Mouse (Mus musculus): ENCODE measurements around the gene Rapgefl1.

GRCm38 (mm10) chr11:98792081-98792480 is 44.5 kb upstream of the Rapgefl1 start:
- no peak for TF ChIP-seq POLR2A (IDR thresholded peaks at IDR 0.05; ENCODE audit: insufficient read length, low read depth)
- no peak for TF ChIP-seq E2F4 (IDR thresholded peaks at IDR 0.05; ENCODE audit: insufficient read depth)
- TF ChIP-seq USF1 (IDR thresholded peaks at IDR 0.05; ENCODE audit: low read depth): no peak
- no peak for TF ChIP-seq CEBPB (IDR thresholded peaks at IDR 0.05; ENCODE audit: insufficient read depth, poor library complexity, severe bottlenecking)
- no peak for TF ChIP-seq MYOG (IDR thresholded peaks at IDR 0.05; ENCODE audit: control insufficient read depth in 1 of 3, insufficient read depth in 1 of 3, insufficient read length in 2 of 3, low read depth in 2 of 3)
- no peak for TF ChIP-seq MAX (IDR thresholded peaks at IDR 0.05; ENCODE audit: low read depth)
- no peak for TF ChIP-seq SRF (IDR thresholded peaks at IDR 0.05; ENCODE audit: control insufficient read depth, insufficient read length, low read depth)
- TF ChIP-seq TCF12 (IDR thresholded peaks at IDR 0.05; ENCODE audit: insufficient read depth, poor library complexity, severe bottlenecking): no peak
- no peak for TF ChIP-seq REST (IDR thresholded peaks at IDR 0.05; ENCODE audit: insufficient read depth, insufficient read length)
- TF ChIP-seq MYOD1 (IDR thresholded peaks at IDR 0.05; ENCODE audit: control insufficient read depth in 1 of 3, insufficient read length in 2 of 3, low read depth in 2 of 3): no peak
- no peak for TF ChIP-seq POLR2AphosphoS2 (IDR thresholded peaks at IDR 0.05; ENCODE audit: insufficient read length, low read depth)
